Mouse (Mus musculus): Measurements from ENCODE around the gene Dnase1l2. TPM values are rescaled to one million over a fixed set of nuclear protein-coding genes. Genes with fewer than 3 reads are reported as not detected.
"Not testable (repeated sequence)": the region's sequence is repeated elsewhere in the genome, so short reads cannot be mapped to it uniquely, and the experiment has no call there.

Gene Dnase1l2
- total and polyA plus RNA-seq, 2 experiments from 2014 or later = 0.44 to 4.5 TPM

- H3K27me3 ChIP-seq (ENCODE audit: control insufficient read depth, insufficient read depth, low read length) = no peaks in the 10 kb centered on the region
- peaks cover 21% of the 10 kb centered on the region for H3K4me1 ChIP-seq (ENCODE audit: control insufficient read depth, insufficient read depth)
- peak overlapping the region; percentile 66 for H3K4me3 ChIP-seq (ENCODE audit: low read depth, low read length)
- no peak for ATAC-seq (ENCODE audit: insufficient read depth, low read depth)
- no peaks in the 10 kb centered on the region for H3K9me3 ChIP-seq (replicated peaks; ENCODE audit: control insufficient read depth, low read length)
- peak overlapping the region; percentile 84 for H3K27ac ChIP-seq (ENCODE audit: low read depth)
- peaks cover 8% of the 10 kb centered on the region for H3K36me3 ChIP-seq (replicated peaks; ENCODE audit: control insufficient read depth, insufficient read depth, low read length)
- TF ChIP-seq EP300 (IDR thresholded peaks at IDR 0.05; ENCODE audit: low read depth) (no peak), CTCF (IDR thresholded peaks at IDR 0.05; ENCODE audit: low read depth) (no peak)
- WGBS = 15% methylated on average over 7 of the region's 7 CpGs
- H3K9ac ChIP-seq (replicated peaks; ENCODE audit: low read depth, low read length) = peak overlapping the region; percentile 44
- DNase-seq (ENCODE audit: low spot score) = no peak
- peak overlapping the region; percentile 86 for H3K4me2 ChIP-seq (ENCODE audit: low read depth, low read length)
Observed at GRCm38 (mm10) chr17:24469336-24469909, 26.5 kb upstream of the Dnase1l2 start.

DNA sequence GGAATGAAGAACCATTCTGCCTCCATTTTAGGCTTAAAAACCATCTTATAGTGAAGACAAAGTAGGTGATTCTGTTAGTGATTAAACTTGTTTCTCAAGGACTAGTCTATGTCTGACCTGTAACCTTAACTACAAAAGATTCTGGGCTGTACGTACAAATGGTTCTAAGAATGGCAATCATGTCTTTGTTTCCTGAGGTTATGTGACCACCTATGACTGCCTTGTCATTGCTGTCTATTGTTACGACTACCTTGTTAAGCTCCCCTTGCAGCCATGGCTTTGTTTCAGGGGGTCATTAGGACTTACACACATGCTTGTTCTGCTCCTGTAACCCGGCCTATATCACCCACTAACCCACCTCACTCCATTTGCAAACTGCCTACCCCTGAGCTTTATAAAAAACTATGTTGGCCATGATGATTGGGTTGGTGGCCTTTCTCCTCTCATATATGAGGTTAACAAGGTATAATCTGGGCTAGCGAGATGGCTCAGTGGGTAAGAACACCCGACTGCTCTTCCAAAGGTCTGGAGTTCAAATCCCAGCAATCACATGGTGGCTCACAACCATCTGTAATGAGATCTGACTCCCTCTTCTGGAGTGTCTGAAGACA lies 25.8 kb upstream of the Dnase1l2 start:
- H3K27me3 ChIP-seq (ENCODE audit: control insufficient read depth, insufficient read depth, low read length) = no peaks in the 10 kb centered on the region
- DNase-seq (ENCODE audit: low spot score) (no peak), ATAC-seq (ENCODE audit: insufficient read depth, low read depth) (no peak)
- H3K36me3 ChIP-seq (replicated peaks; ENCODE audit: control insufficient read depth, insufficient read depth, low read length) = peaks cover 5% of the 10 kb centered on the region; the same call in 1 of the 2 replicates
- WGBS = 96% methylated on average over 5 of the region's 5 CpGs
- H3K4me3 ChIP-seq (ENCODE audit: low read depth, low read length) = no peak overlapping the region
- H3K4me2 ChIP-seq (ENCODE audit: low read depth, low read length) = no peak overlapping the region
- TF ChIP-seq EP300 (IDR thresholded peaks at IDR 0.05; ENCODE audit: low read depth) = no peak
- no peak for TF ChIP-seq CTCF (IDR thresholded peaks at IDR 0.05; ENCODE audit: low read depth)
- H3K9me3 ChIP-seq (replicated peaks; ENCODE audit: control insufficient read depth, low read length) = no peaks in the 10 kb centered on the region
- H3K9ac ChIP-seq (replicated peaks; ENCODE audit: low read depth, low read length) = no peak overlapping the region
- H3K27ac ChIP-seq (ENCODE audit: low read depth) = no peak overlapping the region
- peaks cover 21% of the 10 kb centered on the region for H3K4me1 ChIP-seq (ENCODE audit: control insufficient read depth, insufficient read depth)

DNA sequence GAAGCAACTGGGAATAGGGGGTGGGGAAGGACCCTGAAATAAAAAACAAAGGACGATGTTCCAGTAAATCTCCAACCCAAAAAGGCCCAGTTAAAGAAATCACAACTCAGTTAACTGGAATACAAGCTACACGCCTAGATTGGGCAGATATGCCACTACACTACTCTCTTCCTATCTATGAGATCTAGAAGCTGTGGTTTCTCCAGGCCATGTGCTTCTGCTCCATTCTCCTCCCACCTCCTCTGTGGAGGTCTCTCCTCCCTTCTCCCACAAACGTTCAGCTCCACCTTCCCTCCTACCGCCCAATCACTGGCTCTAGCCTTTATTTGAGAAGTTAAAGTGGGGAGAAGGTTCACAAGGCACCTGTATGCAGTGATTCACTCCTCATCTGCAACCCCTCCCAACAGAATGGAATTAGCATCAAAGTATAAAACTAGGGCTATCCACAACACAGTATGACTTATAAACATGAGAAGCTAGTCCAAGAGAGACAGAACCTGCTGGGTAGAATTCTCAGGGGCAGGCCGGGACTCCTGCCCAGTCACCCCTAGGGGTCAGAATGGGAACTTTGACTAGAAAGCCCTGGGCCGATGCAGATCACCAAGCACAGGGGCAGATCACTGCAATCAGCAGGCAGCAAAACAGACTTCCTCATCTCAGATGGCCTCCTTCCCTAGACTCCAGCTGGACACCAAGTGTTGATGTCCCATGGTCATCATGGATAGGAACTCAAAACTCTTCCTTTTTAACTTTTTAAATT lies 20.6 kb upstream of the Dnase1l2 start:
- Histone ChIP-seq H3K4me1 (ENCODE audit: control insufficient read depth, insufficient read depth) (0 out of 2 replicates have a peak, but pooled peaks cover 3% of the 10 kb centered on the region), H3K27ac (ENCODE audit: low read depth) (no peak overlapping the region), H3K36me3 (replicated peaks; ENCODE audit: control insufficient read depth, insufficient read depth, low read length) (no peaks in the 10 kb centered on the region), H3K4me3 (ENCODE audit: low read depth, low read length) (no peak overlapping the region), H3K9me3 (replicated peaks; ENCODE audit: control insufficient read depth, low read length) (no peaks in the 10 kb centered on the region), H3K27me3 (ENCODE audit: control insufficient read depth, insufficient read depth, low read length) (no peaks in the 10 kb centered on the region), H3K9ac (replicated peaks; ENCODE audit: low read depth, low read length) (no peak overlapping the region), H3K4me2 (ENCODE audit: low read depth, low read length) (no peak overlapping the region)
- TF ChIP-seq EP300 (IDR thresholded peaks at IDR 0.05; ENCODE audit: low read depth) (no peak), CTCF (IDR thresholded peaks at IDR 0.05; ENCODE audit: low read depth) (no peak)
- DNase-seq (ENCODE audit: low spot score) (no peak), ATAC-seq (ENCODE audit: insufficient read depth, low read depth) (no peak; the same call in 1 of the 2 replicates)
- WGBS = 49% methylated on average over 6 of the region's 6 CpGs

GRCm38 (mm10) chr17:24462932-24463331 lies 20.0 kb upstream of the Dnase1l2 start:
- no peak overlapping the region for H3K9ac ChIP-seq (replicated peaks; ENCODE audit: low read depth, low read length)
- WGBS = 35% methylated on average over 1 of the region's 1 CpGs
- no peak overlapping the region for H3K4me2 ChIP-seq (ENCODE audit: low read depth, low read length)
- H3K4me3 ChIP-seq (ENCODE audit: low read depth, low read length) = no peak overlapping the region
- no peaks in the 10 kb centered on the region for H3K36me3 ChIP-seq (replicated peaks; ENCODE audit: control insufficient read depth, insufficient read depth, low read length)
- no peaks in the 10 kb centered on the region for H3K9me3 ChIP-seq (replicated peaks; ENCODE audit: control insufficient read depth, low read length)
- H3K27me3 ChIP-seq (ENCODE audit: control insufficient read depth, insufficient read depth, low read length) = no peaks in the 10 kb centered on the region
- H3K27ac ChIP-seq (ENCODE audit: low read depth) = no peak overlapping the region
- peak; percentile 30; the same call in 1 of the 2 replicates for ATAC-seq (ENCODE audit: insufficient read depth, low read depth)
- H3K4me1 ChIP-seq (ENCODE audit: control insufficient read depth, insufficient read depth) = 0 out of 2 replicates have a peak, but pooled peaks cover 3% of the 10 kb centered on the region
- DNase-seq (ENCODE audit: low spot score) = no peak
- TF ChIP-seq EP300 (IDR thresholded peaks at IDR 0.05; ENCODE audit: low read depth) (no peak), CTCF (IDR thresholded peaks at IDR 0.05; ENCODE audit: low read depth) (no peak)

DNA sequence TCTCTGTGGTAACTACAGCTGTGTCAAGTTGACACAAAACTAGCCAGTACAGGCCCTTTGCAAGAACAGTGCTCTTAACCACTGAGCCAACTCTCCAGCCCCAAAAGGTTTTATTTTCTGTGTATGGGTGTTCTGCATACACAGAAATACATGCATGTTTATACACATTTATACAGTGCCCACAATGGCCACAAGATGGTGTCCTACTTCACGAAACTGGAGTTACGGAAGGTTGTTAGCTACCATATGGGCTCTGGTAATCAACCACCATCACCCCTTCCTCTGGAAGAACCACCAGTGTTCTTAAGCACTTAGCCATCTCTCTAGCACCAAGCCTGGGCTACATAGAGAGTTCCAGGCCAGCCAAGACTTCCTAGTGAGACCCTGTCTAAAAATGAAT lies 18.7 kb upstream of the Dnase1l2 start:
- H3K27ac ChIP-seq (ENCODE audit: low read depth) = no peak overlapping the region
- H3K4me2 ChIP-seq (ENCODE audit: low read depth, low read length) = no peak overlapping the region
- H3K9ac ChIP-seq (replicated peaks; ENCODE audit: low read depth, low read length) = no peak overlapping the region
- DNase-seq (ENCODE audit: low spot score) (no peak), ATAC-seq (ENCODE audit: insufficient read depth, low read depth) (no peak)
- H3K4me3 ChIP-seq (ENCODE audit: low read depth, low read length) = no peak overlapping the region
- no peaks in the 10 kb centered on the region for H3K9me3 ChIP-seq (replicated peaks; ENCODE audit: control insufficient read depth, low read length)
- WGBS = 79% methylated on average over 2 of the region's 2 CpGs
- H3K36me3 ChIP-seq (replicated peaks; ENCODE audit: control insufficient read depth, insufficient read depth, low read length) = no peaks in the 10 kb centered on the region
- H3K4me1 ChIP-seq (ENCODE audit: control insufficient read depth, insufficient read depth) = 0 out of 2 replicates have a peak, but pooled peaks cover 3% of the 10 kb centered on the region
- H3K27me3 ChIP-seq (ENCODE audit: control insufficient read depth, insufficient read depth, low read length) = no peaks in the 10 kb centered on the region
- TF ChIP-seq CTCF (IDR thresholded peaks at IDR 0.05; ENCODE audit: low read depth) = peak; percentile 51
- TF ChIP-seq EP300 (IDR thresholded peaks at IDR 0.05; ENCODE audit: low read depth) = no peak

- H3K27me3 ChIP-seq (ENCODE audit: control insufficient read depth, insufficient read depth, low read length); H3K9me3 ChIP-seq (replicated peaks; ENCODE audit: control insufficient read depth, low read length); ATAC-seq (ENCODE audit: insufficient read depth, low read depth); H3K9ac ChIP-seq (replicated peaks; ENCODE audit: low read depth, low read length); DNase-seq (ENCODE audit: low spot score); H3K36me3 ChIP-seq (replicated peaks; ENCODE audit: control insufficient read depth, insufficient read depth, low read length): not testable (repeated sequence)
- peak overlapping the region; percentile 31; the same call in 1 of the 2 replicates for H3K4me2 ChIP-seq (ENCODE audit: low read depth, low read length)
- peaks cover 18% of the 10 kb centered on the region for H3K4me1 ChIP-seq (ENCODE audit: control insufficient read depth, insufficient read depth)
- H3K27ac ChIP-seq (ENCODE audit: low read depth) = peak overlapping the region; percentile 49
- H3K4me3 ChIP-seq (ENCODE audit: low read depth, low read length) = 0 out of 2 replicates have a peak overlapping the region, but pooled peaks have one; percentile 85
- WGBS = 53% methylated on average over 10 of the region's 10 CpGs
Observed at GRCm38 (mm10) chr17:24455523-24456206, 12.8 kb upstream of the Dnase1l2 start.
